Mouse (Mus musculus): ENCODE results near the gene Tada2b. TPM values are rescaled to one million over a fixed set of nuclear protein-coding genes. Genes with fewer than 3 reads are reported as not detected.

The Tada2b gene
- polyA plus RNA-seq, 1 experiment from 2014 or later = 3.8 TPM

DNA sequence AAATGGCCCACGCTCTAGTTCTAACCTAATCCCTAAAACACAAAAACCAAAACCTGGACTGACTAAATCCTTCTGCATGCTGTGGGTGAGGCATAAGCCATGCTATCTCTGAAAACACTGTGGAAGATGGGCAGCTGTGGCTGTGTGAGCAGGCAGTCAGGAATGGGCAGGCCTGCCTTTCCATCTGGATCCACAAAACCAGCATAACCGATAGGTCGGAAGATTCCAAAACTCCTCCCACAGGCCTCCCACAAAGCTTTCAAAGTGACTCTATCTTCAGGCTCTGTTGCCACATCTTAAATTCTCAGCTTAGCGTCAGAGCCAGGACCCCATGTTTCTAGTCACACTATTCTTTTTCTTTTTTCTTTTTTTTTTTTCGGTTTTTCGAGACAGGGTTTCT lies 9.8 kb upstream of the Tada2b start:
- H3K4me3 ChIP-seq (ENCODE audit: low read length) = no peak overlapping the region
- WGBS = 85% methylated on average over 6 of the region's 6 CpGs
- no peak overlapping the region for H3K4me2 ChIP-seq (replicated peaks; ENCODE audit: low read depth, low read length)
- no peak overlapping the region for H3K9ac ChIP-seq (ENCODE audit: low read depth, low read length)
- H3K27ac ChIP-seq (ENCODE audit: low read depth, low read length) = no peak overlapping the region
- H3K36me3 ChIP-seq (ENCODE audit: control insufficient read depth, insufficient read depth, low read length) = peaks cover 61% of the 10 kb centered on the region
- no peaks in the 10 kb centered on the region for H3K27me3 ChIP-seq (ENCODE audit: control insufficient read depth, insufficient read depth, low read length)
- ATAC-seq (ENCODE audit: low FRiP score, low TSS enrichment) = no peak
- H3K4me1 ChIP-seq (ENCODE audit: control insufficient read depth, insufficient read depth, low read length) = 0 out of 2 replicates have a peak, but pooled peaks cover 4% of the 10 kb centered on the region
- H3K9me3 ChIP-seq (ENCODE audit: control insufficient read depth, low read length) = no peaks in the 10 kb centered on the region

DNA sequence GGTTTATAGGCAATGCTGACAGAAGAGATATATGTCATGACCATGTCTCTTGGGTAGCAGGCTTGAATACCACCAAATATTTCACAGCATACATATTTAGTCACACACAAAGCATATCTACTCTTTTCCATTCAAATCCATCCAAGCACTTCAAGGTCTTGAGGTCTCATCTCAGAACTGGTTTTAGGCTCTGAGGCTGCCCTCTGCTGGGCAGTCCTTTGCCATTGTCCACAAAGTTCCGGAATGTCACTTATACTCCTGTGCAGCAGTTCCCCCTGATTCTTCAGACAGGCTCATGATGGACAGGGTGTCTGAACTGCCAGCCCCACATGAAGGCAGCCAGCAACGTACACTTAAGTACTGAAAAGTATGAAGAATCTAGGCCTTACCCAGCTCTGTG lies 5.1 kb upstream of the Tada2b start:
- Histone ChIP-seq H3K9ac (ENCODE audit: low read depth, low read length) (no peak overlapping the region), H3K36me3 (ENCODE audit: control insufficient read depth, insufficient read depth, low read length) (peaks cover 29% of the 10 kb centered on the region), H3K9me3 (ENCODE audit: control insufficient read depth, low read length) (no peaks in the 10 kb centered on the region), H3K4me1 (ENCODE audit: control insufficient read depth, insufficient read depth, low read length) (peaks cover 10% of the 10 kb centered on the region; the same call in 1 of the 2 replicates), H3K4me2 (replicated peaks; ENCODE audit: low read depth, low read length) (no peak overlapping the region), H3K4me3 (ENCODE audit: low read length) (no peak overlapping the region), H3K27me3 (ENCODE audit: control insufficient read depth, insufficient read depth, low read length) (peaks cover 5% of the 10 kb centered on the region; the same call in 1 of the 2 replicates), H3K27ac (ENCODE audit: low read depth, low read length) (no peak overlapping the region)
- ATAC-seq (ENCODE audit: low FRiP score, low TSS enrichment) = no peak
- WGBS = 56% methylated on average over 2 of the region's 2 CpGs

DNA sequence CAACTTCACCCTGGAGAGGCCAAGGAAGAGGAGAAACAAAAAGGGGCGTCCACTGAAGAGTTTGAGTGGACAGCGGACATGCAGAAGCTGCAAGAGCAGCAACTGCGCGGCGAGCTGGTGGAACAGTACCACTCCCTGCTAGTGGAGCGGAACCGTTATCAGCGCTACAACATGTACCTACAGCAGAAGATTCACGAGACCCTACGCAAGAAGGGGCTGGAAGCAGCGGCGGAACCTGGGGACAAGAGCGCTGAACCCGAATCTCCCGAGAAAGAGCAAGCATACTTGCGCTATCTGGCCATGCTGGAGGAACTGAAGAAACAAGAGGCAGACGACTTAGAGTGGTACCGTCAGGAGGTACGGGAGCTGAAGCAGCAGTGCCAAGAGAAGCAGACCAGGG lies 1.2 kb upstream of the Tada2b start:
- Histone ChIP-seq H3K27me3 (ENCODE audit: control insufficient read depth, insufficient read depth, low read length) (peaks cover 5% of the 10 kb centered on the region; the same call in 1 of the 2 replicates), H3K9me3 (ENCODE audit: control insufficient read depth, low read length) (no peaks in the 10 kb centered on the region), H3K9ac (ENCODE audit: low read depth, low read length) (peak overlapping the region; percentile 47; the same call in 1 of the 2 replicates), H3K4me1 (ENCODE audit: control insufficient read depth, insufficient read depth, low read length) (peaks cover 21% of the 10 kb centered on the region), H3K4me2 (replicated peaks; ENCODE audit: low read depth, low read length) (peak overlapping the region; percentile 97), H3K36me3 (ENCODE audit: control insufficient read depth, insufficient read depth, low read length) (no peaks in the 10 kb centered on the region), H3K27ac (ENCODE audit: low read depth, low read length) (no peak overlapping the region), H3K4me3 (ENCODE audit: low read length) (peak overlapping the region; percentile 88)
- 36% methylated on average over 19 of the region's 19 CpGs for WGBS
- no peak for ATAC-seq (ENCODE audit: low FRiP score, low TSS enrichment)

DNA sequence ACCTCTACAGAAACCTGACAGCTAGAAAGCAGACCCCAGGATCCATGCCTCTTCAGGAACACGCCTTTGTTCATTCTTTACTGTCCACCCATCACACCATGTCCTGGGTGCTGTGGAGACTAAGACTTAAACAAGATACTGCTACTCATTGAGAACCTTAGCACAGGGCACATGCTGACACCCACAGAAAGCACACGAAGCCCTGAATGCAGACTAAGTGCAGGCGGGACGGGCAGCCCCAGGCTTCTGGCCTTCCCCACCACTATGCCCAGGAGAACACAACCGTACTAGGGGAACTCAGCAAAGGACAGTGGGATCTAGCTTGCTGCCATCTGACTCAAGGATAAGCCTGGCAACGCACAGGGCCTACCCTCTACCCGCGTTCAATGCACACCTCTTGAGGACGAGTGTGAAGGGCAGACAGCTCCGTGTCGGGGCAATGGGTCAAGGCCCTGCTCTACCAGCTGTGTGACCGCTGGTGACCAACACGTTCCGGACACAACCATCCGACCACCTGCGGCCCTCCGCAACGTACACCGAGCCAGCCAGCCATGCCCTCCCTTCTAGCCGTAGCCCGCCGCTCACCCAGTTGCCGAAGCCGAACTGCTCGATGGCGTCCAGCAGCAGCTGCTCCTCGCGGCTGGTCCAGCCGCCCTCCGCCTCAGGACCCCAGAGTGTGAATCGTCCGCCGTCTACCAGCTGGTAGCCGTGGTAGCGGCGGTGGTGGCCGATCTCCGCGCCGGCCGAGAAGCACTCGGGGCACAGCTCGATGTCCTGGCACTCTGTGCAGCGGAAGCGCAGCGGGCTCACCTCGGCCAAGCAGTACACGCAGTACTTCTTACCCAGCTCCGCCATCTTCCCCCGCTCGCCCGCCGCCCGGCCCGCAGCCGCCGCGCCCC lies 633 bp downstream of the Tada2b start:
- 1% methylated on average over 57 of the region's 58 CpGs for WGBS
- Histone ChIP-seq H3K27me3 (ENCODE audit: control insufficient read depth, insufficient read depth, low read length) (peaks cover 5% of the 10 kb centered on the region; the same call in 1 of the 2 replicates), H3K9me3 (ENCODE audit: control insufficient read depth, low read length) (no peaks in the 10 kb centered on the region), H3K4me3 (ENCODE audit: low read length) (peak overlapping the region; percentile 88), H3K27ac (ENCODE audit: low read depth, low read length) (no peak overlapping the region), H3K36me3 (ENCODE audit: control insufficient read depth, insufficient read depth, low read length) (no peaks in the 10 kb centered on the region), H3K4me2 (replicated peaks; ENCODE audit: low read depth, low read length) (peak overlapping the region; percentile 86), H3K4me1 (ENCODE audit: control insufficient read depth, insufficient read depth, low read length) (peaks cover 17% of the 10 kb centered on the region), H3K9ac (ENCODE audit: low read depth, low read length) (peak overlapping the region; percentile 92)
- ATAC-seq (ENCODE audit: low FRiP score, low TSS enrichment) = peak; percentile 45

DNA sequence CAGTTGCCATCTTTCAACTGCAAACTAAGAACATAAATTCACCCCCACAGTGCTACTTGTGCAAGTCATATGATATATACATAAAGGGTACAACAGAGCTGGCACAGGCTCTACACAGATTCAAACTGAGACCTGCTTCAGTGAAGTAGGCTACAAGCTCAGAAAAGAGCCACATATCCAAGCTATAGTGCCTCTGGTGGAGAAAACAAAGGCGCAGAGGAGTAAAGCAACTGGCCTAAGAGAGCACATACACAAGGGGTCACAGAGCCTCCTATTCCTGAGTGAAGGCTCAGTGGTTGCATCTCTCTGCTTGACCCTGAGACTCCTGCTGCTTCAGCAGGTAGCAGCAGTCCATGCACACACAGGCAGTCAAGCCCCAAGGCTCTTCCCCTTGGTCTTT lies 3.0 kb downstream of the Tada2b start:
- Histone ChIP-seq H3K9me3 (ENCODE audit: control insufficient read depth, low read length) (no peaks in the 10 kb centered on the region), H3K27me3 (ENCODE audit: control insufficient read depth, insufficient read depth, low read length) (peaks cover 5% of the 10 kb centered on the region; the same call in 1 of the 2 replicates), H3K4me3 (ENCODE audit: low read length) (no peak overlapping the region), H3K4me1 (ENCODE audit: control insufficient read depth, insufficient read depth, low read length) (peaks cover 17% of the 10 kb centered on the region), H3K9ac (ENCODE audit: low read depth, low read length) (no peak overlapping the region), H3K4me2 (replicated peaks; ENCODE audit: low read depth, low read length) (no peak overlapping the region), H3K27ac (ENCODE audit: low read depth, low read length) (no peak overlapping the region), H3K36me3 (ENCODE audit: control insufficient read depth, insufficient read depth, low read length) (peaks cover 6% of the 10 kb centered on the region; the same call in 1 of the 2 replicates)
- 68% methylated on average over 1 of the region's 1 CpGs for WGBS
- no peak for ATAC-seq (ENCODE audit: low FRiP score, low TSS enrichment)

DNA sequence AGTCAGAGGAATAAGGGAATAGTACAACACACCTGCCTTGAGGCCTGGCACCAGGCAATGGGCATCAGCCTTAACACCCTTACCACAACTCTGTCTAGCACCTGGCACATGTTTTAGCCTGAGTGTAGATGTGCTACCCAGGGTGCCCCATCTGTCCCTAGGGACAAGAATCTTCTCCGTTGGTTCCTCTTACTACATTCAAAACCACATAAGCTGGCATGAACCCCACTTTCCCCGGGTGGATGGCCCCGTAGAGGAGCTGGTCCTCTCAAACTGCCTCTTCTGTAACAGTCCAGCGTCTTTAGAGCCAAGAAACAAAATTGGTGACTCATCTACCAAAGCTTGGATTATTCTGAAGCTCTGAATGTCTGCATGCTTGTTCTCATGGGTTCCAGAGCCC lies 3.7 kb downstream of the Tada2b start:
- ATAC-seq (ENCODE audit: low FRiP score, low TSS enrichment) = no peak
- Histone ChIP-seq H3K9me3 (ENCODE audit: control insufficient read depth, low read length) (no peaks in the 10 kb centered on the region), H3K27ac (ENCODE audit: low read depth, low read length) (no peak overlapping the region), H3K4me1 (ENCODE audit: control insufficient read depth, insufficient read depth, low read length) (peaks cover 17% of the 10 kb centered on the region), H3K4me2 (replicated peaks; ENCODE audit: low read depth, low read length) (no peak overlapping the region), H3K4me3 (ENCODE audit: low read length) (no peak overlapping the region), H3K27me3 (ENCODE audit: control insufficient read depth, insufficient read depth, low read length) (peaks cover 3% of the 10 kb centered on the region; the same call in 1 of the 2 replicates), H3K36me3 (ENCODE audit: control insufficient read depth, insufficient read depth, low read length) (peaks cover 6% of the 10 kb centered on the region; the same call in 1 of the 2 replicates), H3K9ac (ENCODE audit: low read depth, low read length) (no peak overlapping the region)
- WGBS = 90% methylated on average over 4 of the region's 4 CpGs

DNA sequence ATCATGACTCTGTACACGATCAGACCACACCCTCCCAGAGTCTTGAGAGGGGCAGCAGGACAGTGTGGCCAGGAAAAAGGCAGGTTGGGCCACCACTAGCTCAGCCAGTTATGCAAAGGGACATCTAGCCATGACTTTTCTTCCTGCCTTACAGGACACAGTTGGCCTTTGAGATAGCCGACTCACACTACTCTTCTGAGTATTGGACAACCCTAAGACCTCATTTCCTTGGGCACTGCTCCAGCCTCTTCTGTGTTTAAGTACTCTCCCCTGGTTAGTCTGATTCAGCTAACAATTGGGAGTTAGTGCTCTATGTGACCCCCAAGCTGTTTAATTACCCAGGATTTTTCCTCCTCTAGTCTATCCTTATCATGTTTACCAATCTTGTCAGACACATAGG lies 4.3 kb downstream of the Tada2b start:
- H3K36me3 ChIP-seq (ENCODE audit: control insufficient read depth, insufficient read depth, low read length) = peaks cover 6% of the 10 kb centered on the region; the same call in 1 of the 2 replicates
- H3K4me2 ChIP-seq (replicated peaks; ENCODE audit: low read depth, low read length) = no peak overlapping the region
- ATAC-seq (ENCODE audit: low FRiP score, low TSS enrichment) = no peak
- H3K4me3 ChIP-seq (ENCODE audit: low read length) = no peak overlapping the region
- H3K27ac ChIP-seq (ENCODE audit: low read depth, low read length) = no peak overlapping the region
- H3K27me3 ChIP-seq (ENCODE audit: control insufficient read depth, insufficient read depth, low read length) = no peaks in the 10 kb centered on the region
- peaks cover 12% of the 10 kb centered on the region for H3K4me1 ChIP-seq (ENCODE audit: control insufficient read depth, insufficient read depth, low read length)
- no peaks in the 10 kb centered on the region for H3K9me3 ChIP-seq (ENCODE audit: control insufficient read depth, low read length)
- WGBS = 70% methylated on average over 2 of the region's 2 CpGs
- H3K9ac ChIP-seq (ENCODE audit: low read depth, low read length) = no peak overlapping the region

DNA sequence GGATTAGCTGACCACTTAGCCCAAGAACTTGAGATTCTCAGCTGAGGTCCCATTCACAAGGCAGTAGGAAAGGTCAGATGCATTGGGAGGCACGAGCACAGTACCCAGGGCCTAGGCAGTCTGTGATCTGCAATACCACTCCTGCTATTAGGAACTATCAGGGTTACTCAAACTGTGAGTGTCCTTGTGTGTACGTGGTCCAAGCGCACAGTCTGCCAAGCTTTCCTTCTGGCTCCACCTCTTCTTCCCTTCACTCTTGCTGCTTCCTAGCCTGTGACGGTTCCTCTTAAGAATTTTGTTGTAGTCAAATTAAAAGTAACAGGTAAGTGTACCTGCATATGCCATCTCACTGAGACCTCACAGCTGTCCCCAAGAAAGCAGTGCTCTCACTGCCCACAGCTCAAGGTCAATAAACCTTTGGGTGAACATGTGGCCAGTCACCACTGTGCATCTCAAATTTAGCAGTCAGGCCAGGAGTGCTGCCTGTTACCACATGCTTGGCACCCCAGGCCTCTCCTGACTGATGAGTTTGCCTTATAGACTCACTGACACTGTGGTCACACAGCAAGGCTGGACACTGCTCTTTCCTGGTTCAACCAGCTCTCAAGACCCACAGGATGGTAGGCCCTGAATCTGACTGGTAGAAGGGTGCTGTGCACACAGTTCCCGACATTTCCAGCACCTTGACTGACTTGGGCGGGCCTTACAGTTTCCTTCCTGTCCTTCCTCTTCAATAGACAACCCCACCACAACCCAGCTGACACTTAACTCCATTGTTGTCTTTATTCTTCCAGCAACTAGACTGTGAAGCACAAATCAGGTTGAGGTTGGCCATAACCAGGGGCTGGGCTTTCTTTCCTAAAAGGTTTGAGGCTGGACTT lies 5.3 kb downstream of the Tada2b start:
- Histone ChIP-seq H3K9me3 (ENCODE audit: control insufficient read depth, low read length) (no peaks in the 10 kb centered on the region), H3K27me3 (ENCODE audit: control insufficient read depth, insufficient read depth, low read length) (no peaks in the 10 kb centered on the region), H3K4me3 (ENCODE audit: low read length) (no peak overlapping the region), H3K27ac (ENCODE audit: low read depth, low read length) (no peak overlapping the region), H3K9ac (ENCODE audit: low read depth, low read length) (no peak overlapping the region), H3K4me2 (replicated peaks; ENCODE audit: low read depth, low read length) (no peak overlapping the region), H3K36me3 (ENCODE audit: control insufficient read depth, insufficient read depth, low read length) (peaks cover 12% of the 10 kb centered on the region), H3K4me1 (ENCODE audit: control insufficient read depth, insufficient read depth, low read length) (peaks cover 11% of the 10 kb centered on the region)
- WGBS = 82% methylated on average over 6 of the region's 6 CpGs
- no peak for ATAC-seq (ENCODE audit: low FRiP score, low TSS enrichment)
